Mouse (Mus musculus) heart, adult 18-20 months (tissue): ENCODE measurements around the gene Timp4. TPM values are rescaled to one million over a fixed set of nuclear protein-coding genes. Genes with fewer than 3 reads are reported as not detected.

ENCODE experiments used
- DNase-seq, 2 experiments: peaks; one replicate each; pipeline ENCODE4 v3.0.0; 2021 to 2022; ENCODE audit warnings: mixed read lengths in 1 of 2
- long read RNA-seq, 2 experiments: library from polyadenylated mRNA; stranded (forward); transcript quantifications; one replicate each; pipeline ENCODE4 v2.0.0; 2021
- total RNA-seq, 2 experiments: library from RNA; stranded (reverse); gene quantifications; 2 replicates each; pipeline ENCODE4 v1.2.3; 2021

Gene Timp4
- total RNA-seq: 10 to 100 TPM; 41.9 to 50.3 TPM
- long read RNA-seq, experiment 1, full-length matches to known transcripts: 62 of 75 reads
- long read RNA-seq, experiment 1, partial matches to known transcripts: 2 of 75 reads
- long read RNA-seq, experiment 1, other reads (novel, unspliced or antisense): 11 of 75 reads
- long read RNA-seq, experiment 2, full-length matches to known transcripts: 33 of 39 reads
- long read RNA-seq, experiment 2, partial matches to known transcripts: 2 of 39 reads
- long read RNA-seq, experiment 2, other reads (novel, unspliced or antisense): 4 of 39 reads

GRCm38 (mm10) chr6:115252099-115252873, at the start of gene Timp4:
TSS of gene Timp4 (minus strand) at chr6:115252205.
- DNase-seq: no peak

- DNase-seq: no peak
Observed at GRCm38 (mm10) chr6:115293877-115294276, 41.9 kb upstream of the Timp4 start.

- no peak for DNase-seq
Observed at GRCm38 (mm10) chr6:115292621-115293020, 40.6 kb upstream of the Timp4 start.

- no peak for DNase-seq
Observed at GRCm38 (mm10) chr6:115291823-115292222, 39.8 kb upstream of the Timp4 start.

- DNase-seq: no peak
Observed at GRCm38 (mm10) chr6:115291068-115291467, 39.1 kb upstream of the Timp4 start.

GRCm38 (mm10) chr6:115290561-115290960, 38.6 kb upstream of the Timp4 start:
- DNase-seq: no peak

- no peak for DNase-seq
Observed at GRCm38 (mm10) chr6:115288223-115288622, 36.2 kb upstream of the Timp4 start.

- no peak for DNase-seq
Observed at GRCm38 (mm10) chr6:115286441-115286840, 34.4 kb upstream of the Timp4 start.

- DNase-seq: no peak
Observed at GRCm38 (mm10) chr6:115284153-115284552, 32.1 kb upstream of the Timp4 start.

- no peak for DNase-seq
Observed at GRCm38 (mm10) chr6:115279639-115280038, 27.6 kb upstream of the Timp4 start.

- DNase-seq: no peak
Observed at GRCm38 (mm10) chr6:115278086-115278485, 26.1 kb upstream of the Timp4 start.

GRCm38 (mm10) chr6:115275116-115275815, 23.3 kb upstream of the Timp4 start:
- no peak for DNase-seq

- no peak for DNase-seq
Observed at GRCm38 (mm10) chr6:115274705-115275104, 22.7 kb upstream of the Timp4 start.

GRCm38 (mm10) chr6:115273346-115273745, 21.3 kb upstream of the Timp4 start:
- peak; percentile 69 to 81 for DNase-seq

- DNase-seq: peak; percentile 71 to 88
Observed at GRCm38 (mm10) chr6:115271866-115272271, 19.9 kb upstream of the Timp4 start.

GRCm38 (mm10) chr6:115271326-115271725, 19.3 kb upstream of the Timp4 start:
- DNase-seq: no peak

- DNase-seq: peak; percentile 43 to 54
Observed at GRCm38 (mm10) chr6:115270085-115270484, 18.1 kb upstream of the Timp4 start.

- no peak for DNase-seq
Observed at GRCm38 (mm10) chr6:115269561-115269960, 17.6 kb upstream of the Timp4 start.

GRCm38 (mm10) chr6:115268551-115269385, 16.8 kb upstream of the Timp4 start:
- DNase-seq: peak; percentile 37 to 55

- DNase-seq: peak; percentile 85 to 90
Observed at GRCm38 (mm10) chr6:115267916-115268315, 15.9 kb upstream of the Timp4 start.

GRCm38 (mm10) chr6:115266791-115267190, 14.8 kb upstream of the Timp4 start:
- DNase-seq: no peak

GRCm38 (mm10) chr6:115260507-115260906, 8.5 kb upstream of the Timp4 start:
- peak in 1 of 2 experiments; percentile 52 for DNase-seq
